Mouse (Mus musculus): ENCODE data around the gene Foxp3. TPM values are rescaled to one million over a fixed set of nuclear protein-coding genes. Genes with fewer than 3 reads are reported as not detected.

The Foxp3 gene
- polyA plus RNA-seq, 1 experiment = 1.2 TPM

GRCm38 (mm10) chrX:7638401-7639091 is 65.1 kb downstream of the Foxp3 start, which contains the start of gene Syp:
Gene Syp, plus strand, starts transcription at chrX:7638471.
- Histone ChIP-seq H3K4me1 (ENCODE audit: control insufficient read depth, insufficient read depth, low read length) (no peaks in the 10 kb centered on the region), H3K4me3 (replicated peaks; ENCODE audit: control insufficient read depth, low read depth, low read length) (no peak within 1 kb of the TSS), H3K27ac (ENCODE audit: control insufficient read depth, insufficient read depth, low read depth, low read length, poor library complexity) (no peak within 1 kb of the TSS)
- TF ChIP-seq POLR2A (IDR thresholded peaks at IDR 0.05; ENCODE audit: borderline replicate concordance, control insufficient read depth, low read depth, low read length) (no peak), CTCF (IDR thresholded peaks at IDR 0.05; ENCODE audit: control insufficient read depth, insufficient read depth, low read length) (no peak)
- WGBS = 13% methylated on average over 34 of the region's 42 CpGs

- 23% methylated on average over 13 of the region's 13 CpGs for WGBS
- Histone ChIP-seq H3K4me3 (replicated peaks; ENCODE audit: control insufficient read depth, low read depth, low read length) (no peak overlapping the region), H3K27ac (ENCODE audit: control insufficient read depth, insufficient read depth, low read depth, low read length, poor library complexity) (no peak overlapping the region), H3K4me1 (ENCODE audit: control insufficient read depth, insufficient read depth, low read length) (no peaks in the 10 kb centered on the region)
- no peak for TF ChIP-seq POLR2A (IDR thresholded peaks at IDR 0.05; ENCODE audit: borderline replicate concordance, control insufficient read depth, low read depth, low read length)
- no peak for TF ChIP-seq CTCF (IDR thresholded peaks at IDR 0.05; ENCODE audit: control insufficient read depth, insufficient read depth, low read length)
These were observed 66.3 kb downstream of the Foxp3 start for GRCm38 (mm10) chrX:7639536-7640325.

GRCm38 (mm10) chrX:7640785-7641184 is 67.3 kb downstream of the Foxp3 start:
- no peaks in the 10 kb centered on the region for H3K4me1 ChIP-seq (ENCODE audit: control insufficient read depth, insufficient read depth, low read length)
- TF ChIP-seq CTCF (IDR thresholded peaks at IDR 0.05; ENCODE audit: control insufficient read depth, insufficient read depth, low read length) (no peak), POLR2A (IDR thresholded peaks at IDR 0.05; ENCODE audit: borderline replicate concordance, control insufficient read depth, low read depth, low read length) (no peak)
- 39% methylated on average over 12 of the region's 12 CpGs for WGBS
- H3K4me3 ChIP-seq (replicated peaks; ENCODE audit: control insufficient read depth, low read depth, low read length) = no peak overlapping the region
- no peak overlapping the region for H3K27ac ChIP-seq (ENCODE audit: control insufficient read depth, insufficient read depth, low read depth, low read length, poor library complexity)

Other genes starting within 250 kb of the Foxp3 start
- gene Usp27x, start 197.8 kb upstream of the Foxp3 start, polyA plus RNA-seq (2011; ENCODE audit: insufficient read depth, insufficient read length, low replicate concordance, missing spikeins) = 1.0 TPM in 1 of 2 replicates, not detected in the other
- gene Ppp1r3f, start 639 bp downstream of the Foxp3 start, polyA plus RNA-seq (2011; ENCODE audit: insufficient read depth, insufficient read length, low replicate concordance, missing spikeins) = 0.43 TPM in 1 of 2 replicates, not detected in the other
- 28.7 and 37.0 TPM in 2 replicates for gene Ccdc22, start 31.9 kb downstream of the Foxp3 start, polyA plus RNA-seq (2011; ENCODE audit: insufficient read depth, insufficient read length, low replicate concordance, missing spikeins)
- gene Cacna1f, start 33.4 kb downstream of the Foxp3 start, polyA plus RNA-seq (2011; ENCODE audit: insufficient read depth, insufficient read length, low replicate concordance, missing spikeins) = 0.22 and 0.32 TPM in 2 replicates
- gene Syp, start 64.8 kb downstream of the Foxp3 start, polyA plus RNA-seq (2011; ENCODE audit: insufficient read depth, insufficient read length, low replicate concordance, missing spikeins) = 0.50 and 1.9 TPM in 2 replicates
- gene Prickle3, start 83.6 kb downstream of the Foxp3 start, polyA plus RNA-seq (2011; ENCODE audit: insufficient read depth, insufficient read length, low replicate concordance, missing spikeins) = 10.7 and 22.4 TPM in 2 replicates
- gene Plp2, start 97.7 kb downstream of the Foxp3 start, polyA plus RNA-seq (2011; ENCODE audit: insufficient read depth, insufficient read length, low replicate concordance, missing spikeins) = 5.3 and 33.2 TPM in 2 replicates
- gene Magix, start 107.6 kb downstream of the Foxp3 start, polyA plus RNA-seq (2011; ENCODE audit: insufficient read depth, insufficient read length, low replicate concordance, missing spikeins) = not detected in 2 replicates
- 17.6 and 19.1 TPM in 2 replicates for gene Gpkow, start 123.5 kb downstream of the Foxp3 start, polyA plus RNA-seq (2011; ENCODE audit: insufficient read depth, insufficient read length, low replicate concordance, missing spikeins)
- 54.7 and 91.1 TPM in 2 replicates for gene Wdr45, start 140.7 kb downstream of the Foxp3 start, polyA plus RNA-seq (2011; ENCODE audit: insufficient read depth, insufficient read length, low replicate concordance, missing spikeins)
- gene Gm45208, start 148.6 kb downstream of the Foxp3 start, polyA plus RNA-seq (2011; ENCODE audit: insufficient read depth, insufficient read length, low replicate concordance, missing spikeins) = not detected in 2 replicates
- 3.9 and 9.5 TPM in 2 replicates for gene Praf2, start 154.8 kb downstream of the Foxp3 start, polyA plus RNA-seq (2011; ENCODE audit: insufficient read depth, insufficient read length, low replicate concordance, missing spikeins)
- 0.36 and 1.4 TPM in 2 replicates for gene Ccdc120, start 177.3 kb downstream of the Foxp3 start, polyA plus RNA-seq (2011; ENCODE audit: insufficient read depth, insufficient read length, low replicate concordance, missing spikeins)
- 15.5 and 22.3 TPM in 2 replicates for gene Tfe3, start 188.9 kb downstream of the Foxp3 start, polyA plus RNA-seq (2011; ENCODE audit: insufficient read depth, insufficient read length, low replicate concordance, missing spikeins)
- 95.0 and 184 TPM in 2 replicates for gene Gripap1, start 216.1 kb downstream of the Foxp3 start, polyA plus RNA-seq (2011; ENCODE audit: insufficient read depth, insufficient read length, low replicate concordance, missing spikeins)
- gene Kcnd1, start 248.6 kb downstream of the Foxp3 start, polyA plus RNA-seq (2011; ENCODE audit: insufficient read depth, insufficient read length, low replicate concordance, missing spikeins) = 2.2 and 4.8 TPM in 2 replicates